Mouse (Mus musculus) kidney, postnatal 0 days (tissue): ENCODE results near the gene Eppin. TPM values are rescaled to one million over a fixed set of nuclear protein-coding genes. Genes with fewer than 3 reads are reported as not detected.
A peak's percentile ranks its signal among the peaks of the same experiment; 100 is the strongest.

Source experiments
- ATAC-seq: fragments of 200-750 bp; cut with Nextera tagmentation; replicated peaks from 2 replicates; pipeline ENCODE4 v1.8.0; 2017; ENCODE audit warnings: low read depth, moderate number of reproducible peaks, moderate TSS enrichment, moderate library complexity; ENCODE audit not compliant: low FRiP score
- DNase-seq: peaks from one replicate; pipeline ENCODE4 v3.0.0-alpha.2; 2016; ENCODE audit warnings: low spot score
- H3K27ac ChIP-seq: fragments of 300-500 bp; sonication (generic); 2 replicates; pipeline ENCODE4 v1.5.1; 2014; ENCODE audit warnings: mild to moderate bottlenecking
- H3K27me3 ChIP-seq: fragments of 300-500 bp; sonication (generic); 2 replicates; pipeline ENCODE4 v1.6.1; 2014; ENCODE audit warnings: low read length, mixed read lengths; ENCODE audit not compliant: insufficient read depth
- H3K36me3 ChIP-seq: fragments of 300-500 bp; sonication (generic); 2 replicates; pipeline ENCODE4 v1.6.1; 2014; ENCODE audit warnings: low read length, mixed read lengths; ENCODE audit not compliant: insufficient read depth
- H3K4me1 ChIP-seq: fragments of 300-500 bp; sonication (generic); replicated peaks from 2 replicates; pipeline ENCODE4 v1.6.1; 2014; ENCODE audit warnings: antibody characterized with exemption, low read length, mixed read lengths; ENCODE audit not compliant: insufficient read depth
- H3K4me2 ChIP-seq: fragments of 300-500 bp; sonication (generic); 2 replicates; pipeline ENCODE4 v1.6.1; 2014; ENCODE audit warnings: mild to moderate bottlenecking, low read length, moderate library complexity, mixed read lengths
- H3K4me3 ChIP-seq: fragments of 300-500 bp; sonication (generic); replicated peaks from 2 replicates; pipeline ENCODE4 v1.5.1; 2014; ENCODE audit warnings: low read depth, low read length
- H3K9ac ChIP-seq: fragments of 300-500 bp; sonication (generic); 2 replicates; pipeline ENCODE4 v1.6.1; 2014; ENCODE audit warnings: low read depth, low read length
- H3K9me3 ChIP-seq: fragments of 300-500 bp; sonication (generic); replicated peaks from 2 replicates; pipeline ENCODE4 v1.6.1; 2016; ENCODE audit warnings: low read length, inconsistent platforms, mixed read lengths
- CTCF ChIP-seq: IDR thresholded peaks from 2 replicates; pipeline ENCODE4 v1.5.1; 2016; ENCODE audit warnings: antibody characterized with exemption, low read depth, mild to moderate bottlenecking, moderate library complexity
- WGBS: fragments of 180-500 bp; shearing (Covaris S2); extraction: QIAGEN DNeasy Blood & Tissue Kit; methylation state at CpG from one replicate; pipeline ENCODE4 v1.1.7; 2014; 5-methylcytosine and 5-hydroxymethylcytosine counted together
- polyA plus RNA-seq: library from polyadenylated mRNA; unstranded; fragments of >200 nt; fragmentation: Nextera tagmentation; extraction: Ambion mirVana; gene quantifications from 2 replicates; pipeline ENCODE4 v1.2.1, GENCODE M21; 2015

Gene Eppin
- polyA plus RNA-seq = 0.16 TPM in 1 of 2 replicates, not detected in the other

GRCm38 (mm10) chr2:164593494-164593893 lies at the start of gene Eppin:
TSS of gene Eppin (minus strand) at chr2:164593594.
- Histone ChIP-seq H3K9me3 (no peaks in the 10 kb centered on the region), H3K4me1 (no peaks in the 10 kb centered on the region), H3K36me3 (no peaks in the 10 kb centered on the region), H3K27ac (no peak within 1 kb of the TSS), H3K9ac (no peak within 1 kb of the TSS), H3K27me3 (no peaks in the 10 kb centered on the region), H3K4me2 (no peak within 1 kb of the TSS), H3K4me3 (no peak within 1 kb of the TSS)
- ATAC-seq = no peak
- WGBS = 80% methylated on average over 4 of the region's 4 CpGs
- no peak for TF ChIP-seq CTCF
- no peak for DNase-seq

- H3K27me3 ChIP-seq = no peaks in the 10 kb centered on the region
- H3K27ac ChIP-seq = no peak overlapping the region
- no peak overlapping the region for H3K4me2 ChIP-seq
- H3K36me3 ChIP-seq = no peaks in the 10 kb centered on the region
- H3K9ac ChIP-seq = no peak overlapping the region
- no peaks in the 10 kb centered on the region for H3K9me3 ChIP-seq
- no peak overlapping the region for H3K4me3 ChIP-seq
- no peaks in the 10 kb centered on the region for H3K4me1 ChIP-seq
- TF ChIP-seq CTCF = no peak
- DNase-seq = no peak
- 75% methylated on average over 13 of the region's 13 CpGs for WGBS
- ATAC-seq = no peak
Measured at GRCm38 (mm10) chr2:164641881-164642673, 48.7 kb upstream of the Eppin start.

- no peak for TF ChIP-seq CTCF
- Histone ChIP-seq H3K9me3 (no peaks in the 10 kb centered on the region), H3K4me2 (no peak overlapping the region), H3K4me1 (no peaks in the 10 kb centered on the region), H3K9ac (no peak overlapping the region), H3K36me3 (no peaks in the 10 kb centered on the region), H3K27ac (no peak overlapping the region), H3K27me3 (no peaks in the 10 kb centered on the region), H3K4me3 (no peak overlapping the region)
- ATAC-seq (no peak), DNase-seq (no peak)
- WGBS = 55% methylated on average over 7 of the region's 7 CpGs
Measured at GRCm38 (mm10) chr2:164641129-164641528, 47.7 kb upstream of the Eppin start.

DNA sequence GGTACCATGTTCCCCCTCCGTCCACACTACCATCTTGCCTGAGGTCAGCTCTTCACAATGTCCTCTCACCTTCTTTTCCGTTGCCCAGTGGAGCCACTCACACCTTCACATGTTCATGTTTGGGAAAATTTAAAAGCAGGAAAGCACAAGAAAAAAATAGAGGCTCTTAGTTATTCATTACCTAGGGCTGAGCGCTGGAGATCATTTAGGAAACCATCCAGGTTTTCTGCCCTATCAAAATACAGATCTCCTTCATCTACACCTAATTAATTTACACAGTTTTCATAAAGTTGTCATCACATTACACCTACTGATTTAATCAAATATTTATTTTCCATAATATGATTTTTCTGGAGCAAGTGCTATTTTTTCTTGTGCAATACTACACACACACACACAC lies 45.3 kb upstream of the Eppin start, which contains the start of gene Wfdc16:
Gene Wfdc16 (minus strand): TSS at position 101 of the 400 bp plus-strand sequence.
- no peak within 1 kb of the TSS for H3K27ac ChIP-seq
- H3K4me1 ChIP-seq = no peaks in the 10 kb centered on the region
- no peak for DNase-seq
- no peak within 1 kb of the TSS for H3K4me3 ChIP-seq
- no peak within 1 kb of the TSS for H3K4me2 ChIP-seq
- no peaks in the 10 kb centered on the region for H3K27me3 ChIP-seq
- no peaks in the 10 kb centered on the region for H3K9me3 ChIP-seq
- no peak for TF ChIP-seq CTCF
- H3K36me3 ChIP-seq = no peaks in the 10 kb centered on the region
- 69% methylated on average over 3 of the region's 3 CpGs for WGBS
- no peak within 1 kb of the TSS for H3K9ac ChIP-seq
- no peak for ATAC-seq

DNA sequence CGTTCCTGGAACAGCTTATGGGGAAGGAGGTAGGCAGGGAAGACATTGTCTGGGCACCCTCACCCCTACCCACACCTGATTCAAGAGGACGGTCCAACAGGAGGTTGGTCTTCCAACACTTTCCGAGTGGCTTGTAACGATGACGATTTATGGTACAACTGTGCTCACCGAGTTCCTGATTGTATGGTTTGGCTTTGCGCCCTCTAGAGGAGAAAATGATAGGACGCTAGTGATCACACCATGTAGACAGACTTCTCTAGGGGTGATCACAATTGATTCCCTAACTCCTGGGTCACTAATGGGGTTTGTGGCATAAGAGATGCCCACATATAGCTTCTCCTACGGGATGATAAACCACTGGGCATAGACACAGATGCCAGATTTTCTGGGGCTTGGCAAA lies 41.9 kb upstream of the Eppin start:
- Histone ChIP-seq H3K27ac (no peak overlapping the region), H3K4me2 (no peak overlapping the region), H3K4me3 (no peak overlapping the region), H3K4me1 (no peaks in the 10 kb centered on the region), H3K36me3 (no peaks in the 10 kb centered on the region), H3K9ac (no peak overlapping the region), H3K9me3 (no peaks in the 10 kb centered on the region), H3K27me3 (no peaks in the 10 kb centered on the region)
- DNase-seq (no peak), ATAC-seq (no peak)
- TF ChIP-seq CTCF = peak; percentile 48
- WGBS = 75% methylated on average over 9 of the region's 9 CpGs

DNA sequence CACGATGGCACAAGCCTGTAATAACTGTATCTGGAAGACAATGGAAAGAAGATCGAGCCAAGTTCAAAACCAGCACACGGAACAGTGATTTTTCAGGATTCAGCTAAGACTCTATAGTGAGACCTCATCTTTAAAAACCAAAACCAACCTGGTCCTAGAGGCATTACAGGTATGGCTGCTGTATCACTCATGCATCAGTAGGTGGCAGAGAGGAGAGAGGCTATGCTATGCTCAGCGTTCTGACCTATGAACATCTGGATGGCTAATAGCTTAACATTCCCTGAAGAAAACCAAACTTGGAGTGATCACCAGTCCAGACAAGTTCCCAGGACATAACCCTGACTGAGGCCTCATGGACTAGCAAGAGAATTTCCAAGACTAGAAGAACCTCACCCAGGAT lies 28.4 kb upstream of the Eppin start:
- H3K9ac ChIP-seq = no peak overlapping the region

More for the DNA sequence above, 28.4 kb upstream of the Eppin start:
- Histone ChIP-seq H3K27me3 (no peaks in the 10 kb centered on the region), H3K36me3 (no peaks in the 10 kb centered on the region), H3K4me3 (no peak overlapping the region), H3K4me2 (no peak overlapping the region), H3K4me1 (no peaks in the 10 kb centered on the region), H3K9me3 (no peaks in the 10 kb centered on the region), H3K27ac (no peak overlapping the region)
- DNase-seq (no peak), ATAC-seq (no peak)
- WGBS = 78% methylated on average over 4 of the region's 4 CpGs
- peak; percentile 32; the same call in 1 of the 2 replicates for TF ChIP-seq CTCF
